Mouse (Mus musculus) CH12.LX (cell line): ENCODE measurements around the gene Snx19. TPM values are rescaled to one million over a fixed set of nuclear protein-coding genes. Genes with fewer than 3 reads are reported as not detected.

Experiments used
- DNase-seq: peaks from one replicate; pipeline ENCODE4 v3.0.0-alpha.2; 2013; ENCODE audit errors: extremely low read depth
- H3K27ac ChIP-seq: 2 replicates; pipeline ENCODE4 v1.5.1; 2012; ENCODE audit warnings: low read depth, mild to moderate bottlenecking, control low read depth, moderate library complexity; ENCODE audit not compliant: insufficient read depth
- H3K27me3 ChIP-seq: replicated peaks from 2 replicates; pipeline ENCODE3; 2012; ENCODE audit warnings: inconsistent platforms
- H3K36me3 ChIP-seq, 2 experiments: replicated peaks in 1 of 2; 2 replicates each; pipeline versions ENCODE3 to v1.6.1; 2012; ENCODE audit warnings: inconsistent platforms in 1 of 2, low read length in 1 of 2, mild to moderate bottlenecking in 1 of 2, mixed read lengths in 1 of 2, moderate library complexity in 1 of 2; ENCODE audit not compliant: control insufficient read depth in 1 of 2, insufficient read depth in 1 of 2
- H3K4me1 ChIP-seq, 2 experiments: 2 replicates each; pipeline ENCODE4 v1.6.1; 2012; ENCODE audit warnings: inconsistent platforms in 1 of 2, moderate library complexity in 1 of 2; ENCODE audit not compliant: insufficient read depth in 2 of 2, control insufficient read depth in 1 of 2
- H3K4me2 ChIP-seq: 2 replicates; pipeline ENCODE4 v1.6.1; 2012; ENCODE audit warnings: low read depth, mild to moderate bottlenecking, control low read depth; ENCODE audit not compliant: poor library complexity, insufficient read depth, severe bottlenecking
- H3K4me3 ChIP-seq, 3 experiments: fragments of 150-350 bp in 1 of 3; sonication (generic) in 1 of 3; replicated peaks in 1 of 3; 2 replicates each; pipeline versions ENCODE3 to v1.5.1; 2011 to 2012; ENCODE audit warnings: low read depth in 2 of 3, low read length in 2 of 3, mild to moderate bottlenecking in 2 of 3, moderate library complexity in 2 of 3, control low read depth in 1 of 3, improper control_type of control experiment in 1 of 3, inconsistent platforms in 1 of 3, mixed read lengths in 1 of 3; ENCODE audit not compliant: poor library complexity in 1 of 3
- H3K79me2 ChIP-seq: replicated peaks from 2 replicates; pipeline ENCODE4 v1.6.1; 2012; ENCODE audit warnings: mild to moderate bottlenecking, moderate library complexity; ENCODE audit not compliant: control insufficient read depth, poor library complexity, insufficient read depth, severe bottlenecking; ENCODE audit errors: extremely low read depth
- H3K9ac ChIP-seq: 2 replicates; pipeline ENCODE4 v1.6.1; 2012; ENCODE audit warnings: low read depth, mild to moderate bottlenecking, control low read depth, moderate library complexity; ENCODE audit not compliant: insufficient read depth
- H3K9me3 ChIP-seq: replicated peaks from 2 replicates; pipeline ENCODE3; 2012; ENCODE audit warnings: low read length, inconsistent platforms, mixed read lengths
- CTCF ChIP-seq, 2 experiments: IDR thresholded peaks in 1 of 2; conservative IDR thresholded peaks in 1 of 2; 2 replicates each; pipeline ENCODE4 v1.5.1; 2011 to 2012; ENCODE audit warnings: low read depth in 2 of 2, low read length in 2 of 2, improper control_type of control experiment in 1 of 2, inconsistent platforms in 1 of 2, mild to moderate bottlenecking in 1 of 2, moderate library complexity in 1 of 2
- E2F4 ChIP-seq: IDR thresholded peaks from 2 replicates; pipeline ENCODE4 v1.6.1; 2011; ENCODE audit warnings: low read depth, low read length, improper control_type of control experiment; ENCODE audit not compliant: insufficient replicate concordance
- IRF4 ChIP-seq: IDR thresholded peaks from 2 replicates; pipeline ENCODE4 v1.6.1; 2014; ENCODE audit warnings: low read depth, mild to moderate bottlenecking, inconsistent platforms, low read length, improper control_type of control experiment
- JUND ChIP-seq: conservative IDR thresholded peaks from 2 replicates; pipeline ENCODE4 v1.6.1; 2011; ENCODE audit warnings: low read depth, low read length, improper control_type of control experiment
- MAFK ChIP-seq: IDR thresholded peaks from 2 replicates; pipeline ENCODE4 v1.6.1; 2011; ENCODE audit warnings: low read length, improper control_type of control experiment; ENCODE audit not compliant: insufficient replicate concordance
- MYC ChIP-seq: IDR thresholded peaks from 2 replicates; pipeline ENCODE4 v1.6.1; 2011; ENCODE audit warnings: low read depth, mild to moderate bottlenecking, improper control_type of control experiment, low read length
- NELFE ChIP-seq: IDR thresholded peaks from 2 replicates; pipeline ENCODE4 v1.6.1; 2011; ENCODE audit warnings: low read depth, low read length, improper control_type of control experiment
- NRF1 ChIP-seq: IDR thresholded peaks from 2 replicates; pipeline ENCODE4 v1.6.1; 2014; ENCODE audit warnings: low read depth, mild to moderate bottlenecking, inconsistent platforms, low read length, improper control_type of control experiment, moderate library complexity
- PAX5 ChIP-seq: IDR thresholded peaks from 2 replicates; pipeline ENCODE4 v1.6.1; 2012; ENCODE audit warnings: low read length, inconsistent platforms, mixed read lengths
- RAD21 ChIP-seq: IDR thresholded peaks from 2 replicates; pipeline ENCODE4 v1.6.1; 2011; ENCODE audit warnings: low read depth, mild to moderate bottlenecking, low read length, improper control_type of control experiment, moderate library complexity
- RCOR1 ChIP-seq: conservative IDR thresholded peaks from 2 replicates; pipeline ENCODE4 v1.6.1; 2012; ENCODE audit warnings: low read depth, mild to moderate bottlenecking, inconsistent platforms, low read length, improper control_type of control experiment
- SMC3 ChIP-seq: IDR thresholded peaks from 2 replicates; pipeline ENCODE4 v1.6.1; 2011; ENCODE audit warnings: low read depth, low read length, improper control_type of control experiment
- TBP ChIP-seq: conservative IDR thresholded peaks from 2 replicates; pipeline ENCODE4 v1.6.1; 2011; ENCODE audit warnings: low read depth, low read length, improper control_type of control experiment
- TCF12 ChIP-seq: IDR thresholded peaks from 2 replicates; pipeline ENCODE4 v1.6.1; 2014; ENCODE audit warnings: low read depth, mild to moderate bottlenecking, inconsistent platforms, low read length, improper control_type of control experiment
- USF1 ChIP-seq: IDR thresholded peaks from 2 replicates; pipeline ENCODE4 v1.6.1; 2014; ENCODE audit warnings: low read depth, mild to moderate bottlenecking, inconsistent platforms, low read length, improper control_type of control experiment
- ZMIZ1 ChIP-seq: IDR thresholded peaks from 2 replicates; pipeline ENCODE4 v1.6.1; 2012; ENCODE audit warnings: low read depth, mild to moderate bottlenecking, inconsistent platforms, low read length, improper control_type of control experiment
- ZNF384 ChIP-seq: IDR thresholded peaks from 2 replicates; pipeline ENCODE4 v1.6.1; 2012; ENCODE audit warnings: low read depth, low read length, improper control_type of control experiment, inconsistent platforms
- dilution Hi-C: fragments of 300-500 bp; cut with MboI; formaldehyde crosslinking; loops from 2 replicates; pipeline ENCODE4 v1.14.3; 2020; ENCODE audit warnings: low sequenced_read_pairs; ENCODE audit not compliant: extremely low pct_unique_long_range_greater_than_20kb, extremely low pct_ligation_motif_present
- in situ Hi-C: fragments of 300-500 bp; cut with MboI; formaldehyde crosslinking; loops from 3 replicates; pipeline ENCODE4 v1.14.3; 2019; ENCODE audit warnings: low sequenced_read_pairs, low pct_ligation_motif_present, low pct_unique_long_range_greater_than_20kb, mixed read lengths
- polyA plus RNA-seq: library from polyadenylated mRNA; unstranded; fragments of >175 nt; gene quantifications from 2 replicates; pipeline ENCODE4 v1.2.1, GENCODE M21; 2012; ENCODE audit warnings: low read depth; ENCODE audit not compliant: insufficient read length
- total RNA-seq, 2 experiments: library from RNA; depleted of rRNA; stranded (reverse); fragments of 300-350 nt in 1 of 2; fragments of >200 nt in 1 of 2; gene quantifications; 2 replicates each; pipeline ENCODE4 v1.2.3; 2012 to 2014

The Snx19 gene
- total and polyA plus RNA-seq, 3 experiments = 9.5 to 19.3 (median 12.1) TPM

GRCm38 (mm10) chr9:30400771-30401170 lies 26.1 kb upstream of the Snx19 start:
- H3K79me2 ChIP-seq = no peaks in the 10 kb centered on the region
- in situ Hi-C loops = no loop called here
- no peaks in the 10 kb centered on the region for H3K27me3 ChIP-seq
- H3K27ac ChIP-seq = no peak overlapping the region
- DNase-seq = no peak
- no peak for TF ChIP-seq TBP
- no peak for TF ChIP-seq E2F4
- no peak for TF ChIP-seq MAFK
- no peak for TF ChIP-seq USF1
- TF ChIP-seq TCF12 = no peak
- TF ChIP-seq PAX5 = no peak
- TF ChIP-seq NELFE = no peak
- TF ChIP-seq CTCF (conservative IDR thresholded peaks at IDR 0.05 in 1 of 2, IDR thresholded peaks at IDR 0.05 in 1 of 2; ENCODE audit: low read depth in 2 of 2, low read length in 2 of 2) = no peak
- no peak for TF ChIP-seq IRF4
- no peak for TF ChIP-seq RCOR1
- TF ChIP-seq ZNF384 = no peak
- TF ChIP-seq JUND = no peak
- TF ChIP-seq ZMIZ1 = no peak
- no peaks in the 10 kb centered on the region for H3K9me3 ChIP-seq
- H3K4me3 ChIP-seq = no peak overlapping the region
- H3K4me2 ChIP-seq = no peak overlapping the region
- H3K36me3 ChIP-seq = no peaks in the 10 kb centered on the region
- H3K4me1 ChIP-seq = no peaks in the 10 kb centered on the region
- H3K9ac ChIP-seq = no peak overlapping the region
- dilution Hi-C loops = no loop called here

- Histone ChIP-seq H3K79me2 (no peaks in the 10 kb centered on the region), H3K27me3 (no peaks in the 10 kb centered on the region)
- peak; percentile 52 for DNase-seq
- dilution Hi-C loops = no loop called here
- TF ChIP-seq RAD21 = peak; percentile 38
- TF ChIP-seq SMC3 = peak; percentile 35
- TF ChIP-seq MYC = no peak
- TF ChIP-seq JUND = no peak
- peak; percentile 70 to 74 for TF ChIP-seq CTCF (conservative IDR thresholded peaks at IDR 0.05 in 1 of 2, IDR thresholded peaks at IDR 0.05 in 1 of 2; ENCODE audit: low read depth in 2 of 2, low read length in 2 of 2)
- TF ChIP-seq NRF1 = no peak
- TF ChIP-seq, all 38 proteins: peak for 3
- Histone ChIP-seq H3K27ac (no peak overlapping the region), H3K9me3 (no peaks in the 10 kb centered on the region), H3K4me3 (no peak overlapping the region), H3K4me1 (peaks cover under 1 to 6% of the 10 kb centered on the region in 2 experiments; a peak in 3 of 4 replicates), H3K36me3 (no peaks in the 10 kb centered on the region), H3K4me2 (no peak overlapping the region), H3K9ac (no peak overlapping the region)
- in situ Hi-C loops = no loop called here
Measured at GRCm38 (mm10) chr9:30422940-30423339, 4.0 kb upstream of the Snx19 start.
